Mouse (Mus musculus) megakaryocyte, embryonic 14.5 days (primary cell): ENCODE results near the gene Cdiptos.

Source experiments
- FLI1 ChIP-seq: IDR thresholded peaks from 2 replicates; pipeline ENCODE4 v1.6.1; 2012; ENCODE audit warnings: low read length, inconsistent platforms, mixed read lengths
- GATA1 ChIP-seq: IDR thresholded peaks from 3 replicates; pipeline ENCODE4 v1.6.1; 2012; ENCODE audit warnings: mixed read lengths, low read length, inconsistent platforms, borderline replicate concordance

DNA sequence TGATC lies 40.4 kb upstream of the Cdiptos start, which contains the start of gene Pagr1b:
- TF ChIP-seq GATA1: no peak
- no peak for TF ChIP-seq FLI1
